Mouse (Mus musculus) heart, postnatal 10 days (tissue): ENCODE results near the gene Cog4. TPM values are rescaled to one million over a fixed set of nuclear protein-coding genes. Genes with fewer than 3 reads are reported as not detected.
"Not testable (repeated sequence)": the region's sequence is repeated elsewhere in the genome, so short reads cannot be mapped to it uniquely, and the experiment has no call there.

Experiments used
- DNase-seq, 2 experiments: peaks; one replicate each; pipeline ENCODE4 v3.0.0; 2021
- intact Hi-C: fragments of 180-260 bp; cut with DNase I; formaldehyde crosslinking; loops from one replicate; pipeline ENCODE4 v1.15.1; 2025
- total RNA-seq, 2 experiments: library from RNA; stranded (reverse); gene quantifications; 2 replicates each; pipeline ENCODE4 v1.2.3; 2021

Cog4 gene
- total RNA-seq, 2 experiments from 2014 or later: 53.0 to 60.8 TPM

GRCm38 (mm10) chr8:110887551-110887950, 41.2 kb downstream of the Cog4 start:
- intact Hi-C loops: no loop called here
- peak in 1 of 2 experiments; percentile 19 for DNase-seq

- intact Hi-C loops: no loop called here
- DNase-seq: no peak
These were observed 42.0 kb downstream of the Cog4 start for GRCm38 (mm10) chr8:110888441-110888840.

DNA sequence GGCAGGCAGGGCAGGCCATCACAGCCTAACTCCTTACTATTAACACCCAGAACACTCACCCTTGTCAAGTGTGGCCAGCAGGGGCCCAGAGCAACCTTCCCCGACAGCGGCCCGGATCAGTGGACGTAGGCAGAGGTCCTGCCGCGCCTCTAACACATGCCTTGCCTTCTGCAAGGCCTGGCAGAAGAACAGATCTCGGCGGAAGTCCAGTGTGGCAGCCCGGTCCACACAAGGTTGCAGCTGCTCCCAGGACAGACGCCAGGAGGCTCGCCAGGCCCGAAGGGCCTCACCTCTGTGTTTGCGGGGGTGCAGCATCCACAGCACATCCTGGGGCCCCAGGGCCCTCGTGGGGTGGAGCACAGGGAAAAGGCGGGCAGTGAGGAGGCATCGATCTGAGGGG, 42.5 kb downstream of the Cog4 start:
- DNase-seq: peak in 1 of 2 experiments; percentile 11
- intact Hi-C loops: no loop called here

GRCm38 (mm10) chr8:110889904-110890470, 43.6 kb downstream of the Cog4 start:
- DNase-seq: no peak
- intact Hi-C loops: no loop called here

DNA sequence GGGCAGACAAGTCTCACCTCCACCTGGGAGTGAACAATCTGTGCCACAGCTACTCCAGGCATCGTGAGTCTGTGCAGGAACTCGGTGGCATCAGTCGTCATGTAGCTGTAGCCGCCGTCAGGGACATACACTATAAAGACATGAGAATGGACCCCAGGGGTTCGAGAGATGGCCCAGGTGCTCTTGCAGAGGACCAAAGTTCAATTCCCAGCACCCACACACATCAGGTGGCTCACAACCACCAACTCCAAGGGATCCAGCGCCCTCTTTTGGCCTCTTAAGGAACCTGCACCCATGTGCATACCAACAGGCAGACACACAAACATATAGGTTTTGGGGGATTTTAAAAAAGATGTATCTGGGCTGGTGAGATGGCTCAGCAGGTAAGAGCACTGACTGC, 45.6 kb downstream of the Cog4 start:
- intact Hi-C loops: no loop called here
- no peak for DNase-seq

GRCm38 (mm10) chr8:110892913-110893312, 46.5 kb downstream of the Cog4 start:
- intact Hi-C loops: no loop called here
- no peak for DNase-seq

- DNase-seq: peak in 1 of 2 experiments; percentile 17
- intact Hi-C loops: no loop called here
These were observed 48.5 kb downstream of the Cog4 start for GRCm38 (mm10) chr8:110894851-110895250.

DNA sequence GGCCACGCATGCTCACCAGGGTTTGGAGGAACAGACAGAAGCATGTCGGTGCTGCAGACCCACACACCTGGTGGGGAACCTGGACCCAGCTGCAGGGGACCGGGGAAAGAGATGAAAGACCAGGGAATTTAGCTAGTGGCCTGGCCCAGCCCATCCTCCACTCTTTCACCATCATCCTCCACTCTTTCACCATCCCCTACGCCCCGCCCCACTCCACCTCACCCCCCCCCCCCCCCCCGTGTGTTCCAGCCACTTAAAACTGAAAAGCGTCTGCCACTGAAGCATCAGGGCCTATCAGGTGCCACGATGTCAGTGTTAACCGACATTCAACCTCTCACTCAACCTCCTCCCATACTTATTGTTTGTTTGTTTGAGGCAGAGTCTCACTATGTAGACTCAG, 48.9 kb downstream of the Cog4 start:
- DNase-seq: peak in 1 of 2 experiments; percentile 13
- intact Hi-C loops: no loop called here

GRCm38 (mm10) chr8:110895812-110896211, 49.4 kb downstream of the Cog4 start:
- no peak for DNase-seq
- intact Hi-C loops: no loop called here

DNA sequence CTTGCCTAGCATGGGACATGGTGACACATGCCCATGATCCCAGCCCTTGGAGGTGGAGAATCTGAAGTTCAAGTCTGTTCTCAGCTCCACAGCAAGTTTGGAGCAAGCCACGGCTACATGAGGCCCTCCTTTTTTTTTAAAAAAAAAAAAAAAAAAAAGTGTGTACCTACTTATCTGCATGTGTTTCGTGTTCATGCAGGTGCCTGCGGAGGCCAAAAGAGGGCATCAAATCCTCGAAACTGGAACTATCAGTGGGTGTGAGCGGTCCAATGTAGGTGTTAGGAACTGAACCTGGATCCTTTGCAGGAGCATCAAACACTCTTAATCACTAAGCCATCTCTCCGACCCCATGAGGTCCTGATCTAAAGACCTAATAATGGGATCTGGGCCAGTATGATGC, 51.1 kb downstream of the Cog4 start:
- intact Hi-C loops: no loop called here
- DNase-seq: no peak

- no peak for DNase-seq
- intact Hi-C loops: loop anchor here (5.0 kb wide), 1 partner anchor 66 kb away; no protein-coding TSS in a partner anchor
These were observed 54.7 kb downstream of the Cog4 start for GRCm38 (mm10) chr8:110901056-110901455.

DNA sequence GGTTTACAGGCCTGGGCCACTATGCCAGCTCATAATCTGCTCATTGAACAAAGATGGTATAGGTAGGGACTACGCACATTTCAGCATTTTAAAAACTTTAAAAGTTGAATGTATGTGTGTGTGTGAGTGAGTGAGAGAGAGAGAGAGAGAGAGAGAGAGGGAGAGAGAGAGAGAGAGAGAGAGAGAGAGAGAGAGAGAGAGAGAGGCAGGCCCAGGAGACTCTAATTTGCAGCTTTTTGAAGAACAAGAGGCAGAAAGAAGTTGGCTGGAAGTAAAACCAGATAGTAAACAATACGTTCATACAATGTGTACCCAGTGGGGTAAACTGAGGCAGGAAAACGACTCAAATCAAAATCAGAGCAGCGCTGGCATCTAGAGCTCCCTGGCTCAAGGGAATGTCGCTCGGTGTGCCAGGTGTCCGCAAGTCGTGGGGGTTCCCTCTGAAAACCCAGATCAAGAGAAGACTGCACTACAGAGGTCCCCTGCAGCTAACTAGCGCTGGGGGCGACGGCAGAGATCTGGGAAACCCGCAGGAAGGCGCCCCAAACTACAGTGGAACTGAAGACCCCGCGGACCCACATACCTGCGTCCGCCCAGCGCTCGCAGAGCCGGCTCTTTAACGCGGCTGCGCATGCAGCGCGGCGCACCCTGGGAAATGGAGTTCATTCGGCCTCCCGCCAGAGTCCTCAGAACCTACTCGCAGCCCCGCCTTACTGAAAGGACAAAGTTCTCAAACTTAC, 55.6 kb downstream of the Cog4 start, which contains the start of gene Fuk:
Gene Fuk (minus strand): TSS at position 650 of the 740 bp plus-strand sequence.
- intact Hi-C loops: loop anchor here (5.0 kb wide), 1 partner anchor 65 kb away; no protein-coding TSS in a partner anchor
- peak; percentile 87 to 90 for DNase-seq

GRCm38 (mm10) chr8:110902579-110902965, 56.2 kb downstream of the Cog4 start:
- intact Hi-C loops: loop anchor here (5.0 kb wide), 1 partner anchor 65 kb away; no protein-coding TSS in a partner anchor
- DNase-seq: no peak

- DNase-seq: no peak
- intact Hi-C loops: no loop called here
These were observed 59.0 kb downstream of the Cog4 start for GRCm38 (mm10) chr8:110905404-110905803.

- intact Hi-C loops: no loop called here
- no peak for DNase-seq
These were observed 60.3 kb downstream of the Cog4 start for GRCm38 (mm10) chr8:110906682-110907081.

- intact Hi-C loops, DNase-seq: not testable (repeated sequence)
These were observed 63.5 kb downstream of the Cog4 start for GRCm38 (mm10) chr8:110909850-110910249.

GRCm38 (mm10) chr8:110911576-110912570, 65.5 kb downstream of the Cog4 start:
- DNase-seq: no peak
- intact Hi-C loops: no loop called here

GRCm38 (mm10) chr8:110917415-110917814, 71.0 kb downstream of the Cog4 start:
- intact Hi-C loops: no loop called here
- DNase-seq: no peak

DNA sequence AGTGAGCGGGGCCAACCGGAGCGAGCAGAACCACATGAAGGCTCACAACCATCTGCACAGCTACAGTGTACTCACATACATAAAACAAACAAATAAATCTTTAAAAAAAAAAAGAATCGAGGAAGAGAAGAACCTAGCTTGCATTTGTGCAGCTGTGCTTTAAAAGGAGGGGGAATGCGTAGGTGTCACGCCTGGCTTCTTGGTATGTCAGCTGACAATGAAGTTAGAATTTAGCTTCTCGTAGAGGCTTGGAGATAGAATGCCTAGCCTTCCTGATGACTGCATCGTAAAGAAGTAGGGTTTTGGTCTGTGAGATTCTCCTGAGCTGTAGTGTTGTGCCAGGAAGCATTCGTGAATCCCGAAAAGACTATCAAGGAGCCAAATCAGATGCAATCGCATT, 71.6 kb downstream of the Cog4 start:
- intact Hi-C loops: no loop called here
- no peak for DNase-seq

GRCm38 (mm10) chr8:110918460-110918859, 72.1 kb downstream of the Cog4 start:
- intact Hi-C loops: no loop called here

More at GRCm38 (mm10) chr8:110918460-110918859, 72.1 kb downstream of the Cog4 start:
- no peak for DNase-seq
